Mouse (Mus musculus): ENCODE measurements around the gene Ywhag. TPM values are rescaled to one million over a fixed set of nuclear protein-coding genes. Genes with fewer than 3 reads are reported as not detected.
A peak's percentile ranks its signal among the peaks of the same experiment; 100 is the strongest.

Gene Ywhag
- polyA plus RNA-seq, 1 experiment, result 493 TPM

DNA sequence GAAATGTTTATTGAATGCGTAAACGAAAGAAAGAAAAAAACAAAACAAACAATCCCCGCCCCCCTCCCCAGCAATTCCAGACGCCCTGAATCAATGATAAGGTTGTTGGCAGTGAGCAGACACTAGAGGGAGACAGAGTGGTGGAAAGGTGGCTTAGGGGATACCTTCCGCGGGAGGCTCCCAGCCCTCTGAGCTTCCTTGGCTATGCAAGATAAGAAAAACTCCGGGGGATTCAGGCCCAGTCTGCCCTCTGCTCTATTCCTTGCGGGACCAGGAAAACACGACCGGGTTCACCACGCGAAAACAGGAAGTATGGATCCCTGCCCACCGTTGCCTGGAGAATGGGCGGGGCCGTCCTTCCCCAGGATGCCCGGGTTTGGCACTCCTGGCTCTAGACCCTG is 56.6 kb downstream of the Ywhag start:
- peak; percentile 64 to 66 for DNase-seq
- no peak for TF ChIP-seq POLR2A (IDR thresholded peaks at IDR 0.05; ENCODE audit: borderline replicate concordance, insufficient read depth, low read length)
- peak; percentile 69; the same call in 1 of the 2 replicates for TF ChIP-seq CTCF (IDR thresholded peaks at IDR 0.05; ENCODE audit: borderline replicate concordance, insufficient read depth, low read depth, low read length)

DNA sequence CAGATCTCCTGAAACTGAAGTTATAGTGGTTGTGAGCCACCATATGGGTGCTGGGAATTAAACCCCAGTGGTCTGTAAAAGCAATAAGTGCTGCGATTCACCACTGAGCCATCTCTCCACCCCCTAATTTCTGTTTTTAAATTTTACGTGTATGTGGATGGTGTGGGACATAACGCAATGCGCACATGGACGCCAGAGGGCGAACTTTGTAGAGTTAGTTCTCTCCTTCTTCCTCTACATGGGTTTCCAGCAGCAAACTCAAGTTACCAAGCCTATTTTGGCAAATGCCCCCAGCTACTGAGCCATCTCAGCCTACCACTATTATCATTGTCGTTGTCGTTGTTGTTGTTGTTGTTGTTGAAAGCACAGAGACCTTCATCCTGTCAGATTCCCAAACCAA is 57.2 kb downstream of the Ywhag start:
- DNase-seq, result peak; percentile 50 to 57
- Histone ChIP-seq H3K27ac (ENCODE audit: insufficient read depth, low read length) (no peak overlapping the region), H3K4me1 (ENCODE audit: control insufficient read depth, insufficient read depth, low read length) (peaks cover 7% of the 10 kb centered on the region), H3K4me3 (replicated peaks; ENCODE audit: insufficient read depth, low read depth, low read length) (no peak overlapping the region), H3K27me3 (ENCODE audit: control insufficient read depth, insufficient read depth, low read length) (no peaks in the 10 kb centered on the region)
- 8% methylated on average over 8 of the region's 8 CpGs for WGBS
- TF ChIP-seq CTCF (IDR thresholded peaks at IDR 0.05; ENCODE audit: borderline replicate concordance, insufficient read depth, low read depth, low read length), result peak; percentile 68
- no peak for TF ChIP-seq POLR2A (IDR thresholded peaks at IDR 0.05; ENCODE audit: borderline replicate concordance, insufficient read depth, low read length)

More for the DNA sequence above, 56.6 kb downstream of the Ywhag start:
- peaks cover 7% of the 10 kb centered on the region for H3K4me1 ChIP-seq (ENCODE audit: control insufficient read depth, insufficient read depth, low read length)
- H3K27ac ChIP-seq (ENCODE audit: insufficient read depth, low read length), result no peak overlapping the region
- H3K27me3 ChIP-seq (ENCODE audit: control insufficient read depth, insufficient read depth, low read length), result no peaks in the 10 kb centered on the region
- 0% methylated on average over 16 of the region's 16 CpGs for WGBS
- peak overlapping the region; percentile 42 for H3K4me3 ChIP-seq (replicated peaks; ENCODE audit: insufficient read depth, low read depth, low read length)

DNA sequence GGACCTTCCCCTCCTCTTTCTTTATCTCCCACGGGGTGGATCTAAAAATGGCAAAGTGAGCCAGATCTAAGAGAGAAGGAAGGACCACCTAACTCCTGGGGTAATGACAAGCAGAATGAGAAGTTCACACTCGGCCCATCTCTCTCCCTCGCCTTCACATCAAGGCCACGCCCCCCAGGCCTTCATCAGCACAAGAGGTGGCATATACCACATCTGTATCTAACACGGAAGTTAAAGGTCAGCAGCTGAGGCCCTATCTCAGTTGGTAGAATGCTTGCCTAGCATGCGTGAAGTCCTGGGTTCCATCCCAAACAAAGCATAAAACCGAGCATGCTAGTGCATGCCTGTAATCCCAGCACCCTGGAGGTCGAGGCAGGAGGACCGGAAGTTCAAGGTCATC is 60.7 kb downstream of the Ywhag start:
- DNase-seq, result peak in 1 of 2 experiments; percentile 15
- H3K4me1 ChIP-seq (ENCODE audit: control insufficient read depth, insufficient read depth, low read length), result no peaks in the 10 kb centered on the region
- WGBS, result 69% methylated on average over 9 of the region's 9 CpGs
- H3K27me3 ChIP-seq (ENCODE audit: control insufficient read depth, insufficient read depth, low read length), result no peaks in the 10 kb centered on the region
- no peak overlapping the region for H3K4me3 ChIP-seq (replicated peaks; ENCODE audit: insufficient read depth, low read depth, low read length)
- TF ChIP-seq CTCF (IDR thresholded peaks at IDR 0.05; ENCODE audit: borderline replicate concordance, insufficient read depth, low read depth, low read length), result no peak
- no peak for TF ChIP-seq POLR2A (IDR thresholded peaks at IDR 0.05; ENCODE audit: borderline replicate concordance, insufficient read depth, low read length)
- no peak overlapping the region for H3K27ac ChIP-seq (ENCODE audit: insufficient read depth, low read length)

DNA sequence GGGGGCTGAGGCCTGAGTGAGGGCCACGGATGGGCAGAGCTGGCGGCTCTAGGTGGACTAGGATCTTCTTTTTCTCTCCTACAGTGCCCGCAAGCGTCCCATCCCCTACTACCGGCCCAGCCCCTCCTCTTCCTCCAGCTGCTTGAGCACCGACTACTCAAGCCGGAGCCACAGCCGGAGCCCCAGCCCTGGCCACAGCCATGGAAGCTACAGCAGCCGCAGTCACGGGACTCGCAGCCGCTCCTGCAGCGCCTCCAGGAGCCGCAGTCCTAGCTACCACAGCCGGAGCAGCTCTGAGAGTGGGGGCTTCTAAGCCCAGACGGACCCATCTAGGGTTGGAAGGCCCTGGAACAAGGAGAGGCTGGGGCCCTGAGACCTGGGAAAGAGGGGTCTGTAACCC is 61.4 kb downstream of the Ywhag start:
- no peak for TF ChIP-seq CTCF (IDR thresholded peaks at IDR 0.05; ENCODE audit: borderline replicate concordance, insufficient read depth, low read depth, low read length)
- no peak for TF ChIP-seq POLR2A (IDR thresholded peaks at IDR 0.05; ENCODE audit: borderline replicate concordance, insufficient read depth, low read length)
- peak in 1 of 2 experiments; percentile 17 for DNase-seq
- Histone ChIP-seq H3K4me3 (replicated peaks; ENCODE audit: insufficient read depth, low read depth, low read length) (no peak overlapping the region), H3K4me1 (ENCODE audit: control insufficient read depth, insufficient read depth, low read length) (no peaks in the 10 kb centered on the region), H3K27ac (ENCODE audit: insufficient read depth, low read length) (no peak overlapping the region), H3K27me3 (ENCODE audit: control insufficient read depth, insufficient read depth, low read length) (no peaks in the 10 kb centered on the region)
- WGBS, result 48% methylated on average over 16 of the region's 16 CpGs

DNA sequence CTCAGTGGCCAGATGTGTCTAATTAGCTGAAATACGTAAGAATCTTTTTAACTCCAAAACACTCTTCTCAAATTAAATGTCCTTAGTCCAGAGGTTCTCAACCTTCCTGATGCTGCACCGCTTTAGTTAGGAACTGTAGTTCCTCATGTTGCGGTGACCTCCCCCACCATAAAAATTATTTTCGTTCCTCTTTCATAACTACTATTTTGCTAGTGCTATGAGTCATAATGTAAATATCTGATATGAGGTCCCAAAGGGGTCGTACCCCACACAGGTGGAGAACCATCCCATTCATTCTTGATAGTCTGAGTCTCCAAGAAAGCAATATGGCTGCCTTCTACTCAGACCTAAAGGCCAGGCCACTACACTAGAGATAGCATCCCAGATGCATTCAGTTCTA is 63.9 kb downstream of the Ywhag start:
- no peak overlapping the region for H3K27ac ChIP-seq (ENCODE audit: insufficient read depth, low read length)
- H3K4me1 ChIP-seq (ENCODE audit: control insufficient read depth, insufficient read depth, low read length), result peaks cover 3% of the 10 kb centered on the region; the same call in 1 of the 2 replicates
- DNase-seq, result no peak
- TF ChIP-seq POLR2A (IDR thresholded peaks at IDR 0.05; ENCODE audit: borderline replicate concordance, insufficient read depth, low read length) (no peak), CTCF (IDR thresholded peaks at IDR 0.05; ENCODE audit: borderline replicate concordance, insufficient read depth, low read depth, low read length) (no peak)
- 94% methylated on average over 5 of the region's 5 CpGs for WGBS
- H3K4me3 ChIP-seq (replicated peaks; ENCODE audit: insufficient read depth, low read depth, low read length), result no peak overlapping the region
- H3K27me3 ChIP-seq (ENCODE audit: control insufficient read depth, insufficient read depth, low read length), result no peaks in the 10 kb centered on the region

DNA sequence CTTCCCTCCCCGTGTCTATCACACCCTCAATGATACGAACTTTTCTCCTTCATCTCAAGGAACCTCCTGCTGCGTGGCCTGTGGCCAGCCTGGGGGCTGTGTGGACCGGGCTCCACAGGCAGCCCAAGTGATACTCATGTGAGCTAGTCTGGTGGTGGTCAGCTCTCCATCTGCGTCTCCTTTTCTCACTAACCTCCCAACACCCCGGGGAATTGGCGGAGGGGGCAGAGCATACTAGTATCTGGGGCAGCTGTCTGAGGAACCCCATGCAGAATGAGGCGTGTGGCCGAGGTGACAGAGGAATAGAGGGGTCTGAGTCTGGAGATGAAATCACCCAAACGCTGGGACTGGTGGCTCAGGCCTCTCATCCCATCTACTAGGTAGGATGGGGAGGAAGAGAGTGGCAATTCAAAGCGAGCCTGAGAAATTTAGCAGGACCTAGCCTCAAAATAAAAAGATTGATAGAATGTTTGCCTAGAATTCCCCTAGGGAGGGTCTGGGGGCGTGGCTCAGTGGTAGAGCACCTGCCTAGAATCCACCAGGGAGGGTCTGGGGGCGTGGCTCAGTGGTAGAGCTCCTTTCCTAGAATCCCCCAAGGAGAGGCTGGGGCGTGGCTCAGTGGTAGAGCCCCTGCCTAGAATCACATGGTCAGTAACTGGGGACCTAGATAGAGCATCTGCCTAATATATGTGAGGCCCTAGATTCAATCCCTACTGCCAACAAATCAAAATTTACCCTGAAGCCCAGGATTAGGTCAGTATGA is 64.6 kb downstream of the Ywhag start:
- Histone ChIP-seq H3K27ac (ENCODE audit: insufficient read depth, low read length) (no peak overlapping the region), H3K4me1 (ENCODE audit: control insufficient read depth, insufficient read depth, low read length) (peaks cover 3% of the 10 kb centered on the region; the same call in 1 of the 2 replicates), H3K27me3 (ENCODE audit: control insufficient read depth, insufficient read depth, low read length) (no peaks in the 10 kb centered on the region), H3K4me3 (replicated peaks; ENCODE audit: insufficient read depth, low read depth, low read length) (no peak overlapping the region)
- 77% methylated on average over 14 of the region's 14 CpGs for WGBS
- no peak for DNase-seq
- TF ChIP-seq POLR2A (IDR thresholded peaks at IDR 0.05; ENCODE audit: borderline replicate concordance, insufficient read depth, low read length), result no peak
- TF ChIP-seq CTCF (IDR thresholded peaks at IDR 0.05; ENCODE audit: borderline replicate concordance, insufficient read depth, low read depth, low read length), result no peak

DNA sequence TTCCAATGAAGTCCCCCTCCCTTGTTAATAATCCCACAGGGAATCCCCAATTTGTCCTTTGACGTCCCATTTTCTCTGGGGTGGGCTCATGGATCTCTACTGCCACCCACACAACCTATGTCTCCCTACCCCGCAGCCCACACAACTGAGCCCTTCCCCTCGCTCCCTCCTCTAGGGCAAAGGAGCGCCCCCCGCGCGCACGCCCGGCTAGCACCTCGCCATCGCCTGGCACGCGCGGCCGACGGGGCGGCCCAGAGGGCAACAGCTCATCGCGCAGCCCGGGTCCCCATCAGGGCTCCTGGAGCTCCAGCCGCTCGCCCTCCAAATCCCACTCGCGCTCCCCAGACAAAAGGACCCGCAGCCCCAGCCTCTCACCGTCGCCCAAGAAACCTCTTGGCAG is 65.8 kb downstream of the Ywhag start:
- peak in 1 of 2 experiments; percentile 32 for DNase-seq
- 58% methylated on average over 27 of the region's 27 CpGs for WGBS
- TF ChIP-seq CTCF (IDR thresholded peaks at IDR 0.05; ENCODE audit: borderline replicate concordance, insufficient read depth, low read depth, low read length) (no peak), POLR2A (IDR thresholded peaks at IDR 0.05; ENCODE audit: borderline replicate concordance, insufficient read depth, low read length) (no peak)
- Histone ChIP-seq H3K4me1 (ENCODE audit: control insufficient read depth, insufficient read depth, low read length) (peaks cover 3% of the 10 kb centered on the region; the same call in 1 of the 2 replicates), H3K27me3 (ENCODE audit: control insufficient read depth, insufficient read depth, low read length) (no peaks in the 10 kb centered on the region), H3K4me3 (replicated peaks; ENCODE audit: insufficient read depth, low read depth, low read length) (no peak overlapping the region), H3K27ac (ENCODE audit: insufficient read depth, low read length) (no peak overlapping the region)
